Mouse (Mus musculus) erythroblast, adult 5-6 weeks (primary cell): ENCODE measurements around the gene Armh3. TPM values are rescaled to one million over a fixed set of nuclear protein-coding genes. Genes with fewer than 3 reads are reported as not detected.
A peak's percentile ranks its signal among the peaks of the same experiment; 100 is the strongest.
"Not testable (repeated sequence)": the region's sequence is repeated elsewhere in the genome, so short reads cannot be mapped to it uniquely, and the experiment has no call there.

Experiments used
- ATAC-seq: replicated peaks from 2 replicates; pipeline ENCODE4 v1.8.0; 2016; ENCODE audit warnings: moderate number of reproducible peaks, mild to moderate bottlenecking, moderate TSS enrichment, inconsistent platforms; ENCODE audit not compliant: poor library complexity, low FRiP score, severe bottlenecking
- total RNA-seq, 2 experiments: library from RNA; stranded (forward) in 1 of 2; stranded (reverse) in 1 of 2; fragments of 150-400 nt in 1 of 2; fragments of 200-764, 138-1000 nt in 1 of 2; gene quantifications; 2 replicates each; pipeline versions ENCODE4 v1.2.3 to v1.2.4; 2015 to 2017; ENCODE audit warnings: low replicate concordance in 2 of 2

The Armh3 gene
- total RNA-seq, 2 experiments from 2014 or later = 0.60 to 1.3 TPM

GRCm38 (mm10) chr19:45837050-45837994, 161.0 kb downstream of the Armh3 start:
- ATAC-seq = no peak

GRCm38 (mm10) chr19:45835490-45835889, 162.8 kb downstream of the Armh3 start:
- no peak for ATAC-seq

- no peak for ATAC-seq
These were observed 164.6 kb downstream of the Armh3 start for GRCm38 (mm10) chr19:45833665-45834064.

- no peak for ATAC-seq
These were observed 167.6 kb downstream of the Armh3 start for GRCm38 (mm10) chr19:45830679-45831078.

- ATAC-seq = no peak
These were observed 170.6 kb downstream of the Armh3 start for GRCm38 (mm10) chr19:45827736-45828135.

- no peak for ATAC-seq
These were observed 171.2 kb downstream of the Armh3 start for GRCm38 (mm10) chr19:45827125-45827524.

GRCm38 (mm10) chr19:45826146-45826545, 172.1 kb downstream of the Armh3 start:
- no peak for ATAC-seq

GRCm38 (mm10) chr19:45821832-45822231, 176.5 kb downstream of the Armh3 start:
- ATAC-seq = no peak

- ATAC-seq = no peak
These were observed 180.3 kb downstream of the Armh3 start for GRCm38 (mm10) chr19:45817816-45818490.

- ATAC-seq = no peak
These were observed 181.6 kb downstream of the Armh3 start for GRCm38 (mm10) chr19:45816727-45817126.

- no peak for ATAC-seq
These were observed 182.4 kb downstream of the Armh3 start, which contains the start of gene Kcnip2 for GRCm38 (mm10) chr19:45815831-45816405. Kcnip2 (minus strand) TSS chr19:45816061.

- ATAC-seq = no peak
These were observed 183.1 kb downstream of the Armh3 start for GRCm38 (mm10) chr19:45815170-45815569.

GRCm38 (mm10) chr19:45813801-45814200, 184.5 kb downstream of the Armh3 start:
- no peak for ATAC-seq

GRCm38 (mm10) chr19:45813263-45813662, 185.0 kb downstream of the Armh3 start:
- ATAC-seq = peak; percentile 42; the same call in 1 of the 2 replicates

GRCm38 (mm10) chr19:45812673-45813252, 185.5 kb downstream of the Armh3 start:
- ATAC-seq = no peak

- ATAC-seq = peak; percentile 70
These were observed 186.2 kb downstream of the Armh3 start for GRCm38 (mm10) chr19:45812115-45812514.

GRCm38 (mm10) chr19:45811028-45811674, 187.1 kb downstream of the Armh3 start:
- ATAC-seq = no peak

- ATAC-seq = no peak
These were observed 190.6 kb downstream of the Armh3 start for GRCm38 (mm10) chr19:45807732-45808131.

GRCm38 (mm10) chr19:45805817-45806216, 192.5 kb downstream of the Armh3 start:
- ATAC-seq = not testable (repeated sequence)
